In genomic region chr13:34254691-34255090, GRCm38 (mm10) we compare ENCODE assay signal across 7 mouse cellular contexts.
A peak's percentile ranks its signal among the peaks of the same experiment; 100 is the strongest.
DNase-seq lines count a peak whose midpoint lies in the region; ATAC-seq lines count a peak whose summit lies in the region.

No protein-coding gene starts in this region.

- no peak overlapping the region for H3K4me2 ChIP-seq in embryonic facial prominence, embryonic 13.5 days
- no peak overlapping the region for H3K4me2 ChIP-seq in intestine, embryonic 15.5 days (replicated peaks)
- H3K4me2 ChIP-seq in lung, embryonic 15.5 days = no peak overlapping the region

- intact Hi-C loops in left cerebral cortex, postnatal 4 days (cut with DNase I) = no loop called here

- 39% methylated on average over 5 of the region's 5 CpGs for WGBS in embryonic facial prominence, embryonic 13.5 days
- WGBS in intestine, embryonic 15.5 days = 40% methylated on average over 5 of the region's 5 CpGs
- WGBS in lung, embryonic 15.5 days = 37% methylated on average over 5 of the region's 5 CpGs

- H3K4me1 ChIP-seq in embryonic facial prominence, embryonic 13.5 days = peaks cover 10% of the 10 kb centered on the region; the same call in 1 of the 2 replicates
- H3K4me1 ChIP-seq in intestine, embryonic 15.5 days (replicated peaks) = peaks cover 9% of the 10 kb centered on the region
- H3K4me1 ChIP-seq in lung, embryonic 15.5 days = peaks cover 33% of the 10 kb centered on the region

- ATAC-seq in embryonic facial prominence, embryonic 13.5 days (ENCODE audit: insufficient number of reproducible peaks, insufficient read depth, low FRiP score, low TSS enrichment, low read depth) = no peak
- peak; percentile 90 for ATAC-seq in intestine, embryonic 15.5 days
- ATAC-seq in lung, embryonic 15.5 days (ENCODE audit: borderline replicate concordance, extremely low read depth, low FRiP score, low TSS enrichment) = peak; percentile 48; the same call in 1 of the 2 replicates
- no peak for ATAC-seq in CD4-positive, CD25-positive, alpha-beta regulatory T cell, adult 4 months

- no peaks in the 10 kb centered on the region for H3K36me3 ChIP-seq in embryonic facial prominence, embryonic 13.5 days
- no peaks in the 10 kb centered on the region for H3K36me3 ChIP-seq in intestine, embryonic 15.5 days
- no peaks in the 10 kb centered on the region for H3K36me3 ChIP-seq in lung, embryonic 15.5 days

- 0 out of 2 replicates have a peak overlapping the region, but pooled peaks have one; percentile 16 for H3K9ac ChIP-seq in embryonic facial prominence, embryonic 13.5 days
- H3K9ac ChIP-seq in intestine, embryonic 15.5 days = no peak overlapping the region
- no peak overlapping the region for H3K9ac ChIP-seq in lung, embryonic 15.5 days

- H3K9me3 ChIP-seq in embryonic facial prominence, embryonic 13.5 days = no peaks in the 10 kb centered on the region
- H3K9me3 ChIP-seq in intestine, embryonic 15.5 days = no peaks in the 10 kb centered on the region
- no peaks in the 10 kb centered on the region for H3K9me3 ChIP-seq in lung, embryonic 15.5 days

- no peak overlapping the region for H3K27ac ChIP-seq in embryonic facial prominence, embryonic 13.5 days
- H3K27ac ChIP-seq in intestine, embryonic 15.5 days = no peak overlapping the region
- peak overlapping the region; percentile 71 for H3K27ac ChIP-seq in lung, embryonic 15.5 days

- no peaks in the 10 kb centered on the region for H3K27me3 ChIP-seq in embryonic facial prominence, embryonic 13.5 days
- no peaks in the 10 kb centered on the region for H3K27me3 ChIP-seq in intestine, embryonic 15.5 days (replicated peaks)
- no peaks in the 10 kb centered on the region for H3K27me3 ChIP-seq in lung, embryonic 15.5 days

- H3K4me3 ChIP-seq in embryonic facial prominence, embryonic 13.5 days = no peak overlapping the region
- H3K4me3 ChIP-seq in intestine, embryonic 15.5 days (replicated peaks) = no peak overlapping the region
- no peak overlapping the region for H3K4me3 ChIP-seq in lung, embryonic 15.5 days

- peak; percentile 15 for DNase-seq in left cerebral cortex, postnatal 4 days
- no peak for DNase-seq in left cerebral cortex, adult 9 months (ENCODE audit: low spot score in 2 of 2)
- DNase-seq in yolk sac, embryonic 10.5 days (ENCODE audit: low spot score) = peak; percentile 59

Comparison
In these comparisons a context has a peak if more than half of its experiments do, and no peak if none do; other contexts are left out.
1. DNase-seq: peak in left cerebral cortex, postnatal 4 days (single experiment) and yolk sac, embryonic 10.5 days (single experiment); none in left cerebral cortex, adult 9 months (0 of 2).
2. ATAC-seq: peak in intestine, embryonic 15.5 days (single experiment) and lung, embryonic 15.5 days (single experiment); none in embryonic facial prominence, embryonic 13.5 days (single experiment) and CD4-positive, CD25-positive, alpha-beta regulatory T cell, adult 4 months (single experiment).